Mouse (Mus musculus) 3134 (cell line): Measurements from ENCODE around the gene Mfap1a.
A peak's percentile ranks its signal among the peaks of the same experiment; 100 is the strongest.
"Not testable (repeated sequence)": the region's sequence is repeated elsewhere in the genome, so short reads cannot be mapped to it uniquely, and the experiment has no call there.

Source experiments
- DNase-seq: peaks from one replicate; pipeline ENCODE4 v3.0.0-alpha.2; 2011; ENCODE audit warnings: low spot score; ENCODE audit not compliant: insufficient read length; ENCODE audit errors: extremely low read depth

Gene Mfap1a

DNA sequence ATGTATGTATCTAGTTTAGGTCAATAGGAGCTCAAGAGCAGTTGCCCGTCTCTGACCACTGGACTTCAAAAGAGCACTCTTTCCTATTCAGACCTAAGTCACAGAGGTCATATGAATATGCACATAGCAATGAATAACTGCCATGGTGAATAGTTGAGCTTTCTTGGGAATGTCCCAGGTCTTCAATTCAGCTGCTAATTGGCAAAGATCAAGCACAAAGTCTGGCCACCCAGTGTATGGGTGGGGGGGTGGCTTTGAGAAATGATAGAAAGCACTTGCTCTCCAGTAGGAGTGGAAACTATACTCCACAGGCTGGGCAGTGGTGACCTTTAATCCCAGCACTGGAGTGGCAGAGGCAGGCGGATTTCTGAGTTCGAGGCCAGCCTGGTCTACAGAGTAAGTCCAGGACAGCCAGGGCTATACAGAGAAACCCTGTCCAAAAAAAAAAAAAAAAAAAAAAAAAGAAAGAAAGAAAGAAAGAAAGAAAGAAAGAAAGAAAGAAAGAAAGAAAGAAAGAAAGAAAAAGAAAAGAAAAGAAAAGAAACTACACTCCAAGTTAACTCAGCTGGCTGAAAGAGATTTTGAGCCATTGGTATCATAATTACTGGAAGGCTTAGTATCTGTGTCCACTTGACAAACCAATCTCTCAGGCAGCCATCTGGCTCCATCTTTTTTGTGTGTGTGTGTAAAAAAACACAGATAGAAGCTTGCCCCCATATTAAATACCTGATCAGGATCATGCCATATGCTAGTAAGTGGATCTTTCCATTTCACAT is 28.8 kb downstream of the Mfap1a start:
- no peak for DNase-seq

- DNase-seq, result not testable (repeated sequence)
Measured at GRCm38 (mm10) chr2:121475306-121475705, 31.2 kb downstream of the Mfap1a start.

DNA sequence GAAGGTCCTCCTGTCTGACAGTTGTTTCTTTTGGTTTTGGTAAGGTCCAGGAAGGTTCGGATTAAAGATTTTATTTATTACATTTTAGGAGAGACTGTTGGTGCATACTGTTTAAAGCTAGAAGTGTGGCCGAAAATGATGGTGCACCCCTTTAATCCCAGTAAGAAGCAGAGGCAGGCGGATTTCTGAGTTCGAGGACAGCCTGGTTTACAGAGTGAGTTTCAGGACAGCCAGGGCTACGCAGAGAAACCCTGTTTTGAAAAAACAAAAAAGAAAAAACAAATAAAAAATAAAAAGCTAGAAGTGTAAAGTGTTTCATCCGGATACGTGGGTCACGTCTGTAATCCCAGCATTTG is 32.3 kb downstream of the Mfap1a start:
- no peak for DNase-seq

DNA sequence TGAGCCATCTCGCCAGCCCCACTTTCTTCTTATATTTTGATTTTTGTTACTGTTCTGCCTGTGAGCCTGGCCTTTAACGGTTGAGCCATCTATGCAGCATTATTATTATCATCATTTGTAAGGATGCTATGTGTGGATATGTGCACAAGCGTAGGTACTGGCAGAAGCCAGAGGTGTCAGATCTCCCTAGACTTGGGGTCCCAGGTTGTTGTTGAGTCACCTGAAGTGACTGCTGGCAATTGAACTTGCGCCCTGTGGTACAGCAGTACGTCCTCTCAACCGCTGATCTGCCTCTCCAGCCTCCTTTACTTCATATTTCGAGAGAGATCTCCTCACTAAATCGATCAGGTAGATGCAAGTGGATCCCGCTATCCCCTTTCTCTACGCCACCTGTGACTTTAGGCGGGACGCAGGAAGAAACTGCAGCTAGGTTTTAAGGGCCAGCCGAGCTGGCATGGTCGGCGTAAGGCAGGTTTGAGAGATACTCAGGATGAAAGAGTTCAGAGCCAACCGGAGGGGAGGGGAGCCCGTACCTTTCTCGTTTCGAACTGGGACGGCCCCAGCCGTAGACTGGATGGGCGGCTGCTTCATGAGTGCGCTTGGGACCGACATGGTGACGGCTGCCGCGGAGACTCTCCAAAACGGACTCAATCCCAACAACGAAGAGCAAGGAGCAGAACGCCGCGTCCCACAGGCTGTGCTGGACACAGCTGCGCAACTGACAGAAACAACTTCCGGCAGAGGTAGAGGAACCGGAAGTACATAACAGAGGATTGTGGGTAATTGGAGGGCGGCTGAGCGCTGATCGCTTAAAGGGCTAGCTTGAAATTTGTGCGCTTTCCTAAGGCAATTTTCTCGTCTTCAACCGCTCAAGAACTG is 32.9 kb downstream of the Mfap1a start, which contains the start of gene Mfap1b:
TSS of gene Mfap1b (minus strand) at position 767 of the 879 bp plus-strand sequence.
- DNase-seq, result peak; percentile 74

DNA sequence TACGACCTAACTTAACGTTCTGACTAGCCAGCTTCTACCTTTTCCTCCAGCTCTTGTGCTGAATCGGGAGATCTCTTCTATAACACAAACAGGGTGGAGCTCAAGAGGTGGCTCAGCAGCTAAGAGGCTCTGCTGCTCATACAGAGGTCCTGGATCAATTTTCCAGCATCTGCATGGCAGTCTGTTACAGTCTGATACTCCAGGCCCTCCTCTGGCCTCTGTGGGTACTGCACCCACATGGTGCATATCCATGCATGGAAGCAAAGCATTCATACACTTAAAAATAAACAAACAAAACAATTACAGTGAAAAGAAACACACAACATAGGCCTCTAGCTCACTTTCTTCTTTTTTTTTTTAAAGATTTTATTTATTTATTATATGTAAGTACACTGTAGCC is 33.7 kb downstream of the Mfap1a start:
- not testable (repeated sequence) for DNase-seq

GRCm38 (mm10) chr2:121468982-121469381 is 37.5 kb downstream of the Mfap1a start:
- DNase-seq, result not testable (repeated sequence)

GRCm38 (mm10) chr2:121460071-121460470 is 46.4 kb downstream of the Mfap1a start:
- no peak for DNase-seq

GRCm38 (mm10) chr2:121456692-121457642 is 49.5 kb downstream of the Mfap1a start, which contains the start of gene Serinc4:
Gene Serinc4 (minus strand): TSS chr2:121456781.
- DNase-seq, result peak; percentile 84

DNA sequence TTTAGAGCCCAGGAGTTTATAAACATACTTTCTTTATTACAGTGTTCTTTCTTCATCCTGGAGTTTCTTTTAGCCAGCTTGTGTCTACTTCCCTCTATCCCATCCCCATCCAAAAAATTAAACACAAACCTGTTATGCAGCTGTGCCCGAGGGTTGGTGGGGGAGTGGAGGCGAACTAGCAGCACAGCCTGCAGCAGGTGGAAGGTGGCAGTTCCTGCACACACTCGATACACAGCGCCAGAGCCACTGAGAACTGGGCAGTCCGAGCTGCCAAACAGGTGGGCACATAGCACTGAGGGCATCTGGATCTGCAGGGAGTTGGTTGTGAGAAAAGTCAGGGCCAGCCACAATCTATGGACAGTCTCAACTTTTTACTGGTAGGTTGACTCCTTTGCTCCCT is 50.9 kb downstream of the Mfap1a start:
- no peak for DNase-seq

- DNase-seq, result no peak
Measured at GRCm38 (mm10) chr2:121453917-121454316, 52.5 kb downstream of the Mfap1a start.

GRCm38 (mm10) chr2:121452990-121453389 is 53.5 kb downstream of the Mfap1a start, which contains the start of gene Hypk:
Gene Hypk (plus strand): TSS chr2:121453290.
- DNase-seq, result no peak

GRCm38 (mm10) chr2:121452361-121452760 is 54.1 kb downstream of the Mfap1a start:
- DNase-seq, result no peak

GRCm38 (mm10) chr2:121450093-121450492 is 56.4 kb downstream of the Mfap1a start:
- DNase-seq, result peak; percentile 30

DNA sequence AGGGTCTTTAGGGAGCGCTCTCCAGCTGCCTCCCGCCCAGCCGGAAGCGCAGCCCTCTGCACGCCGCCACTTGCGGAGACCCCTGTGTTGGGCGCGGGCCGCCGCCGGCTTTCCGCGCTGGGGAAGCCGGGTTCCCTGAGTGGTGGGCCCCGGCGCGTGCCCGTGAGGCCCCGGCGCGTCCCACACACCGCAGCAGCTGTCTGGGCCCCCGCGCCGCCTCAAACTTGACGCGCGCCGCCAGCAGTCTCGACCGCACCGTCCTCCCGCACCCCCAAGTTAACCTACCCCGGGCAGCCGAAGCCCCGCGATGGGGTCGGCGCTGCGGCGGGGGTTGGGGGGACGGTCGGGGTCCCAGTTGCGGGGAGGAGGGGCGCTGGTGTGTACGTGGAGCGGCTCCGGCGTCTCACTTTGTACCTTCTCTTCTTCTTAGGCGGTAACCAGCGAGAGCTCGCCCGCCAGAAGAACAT is 56.9 kb downstream of the Mfap1a start:
- no peak for DNase-seq

DNA sequence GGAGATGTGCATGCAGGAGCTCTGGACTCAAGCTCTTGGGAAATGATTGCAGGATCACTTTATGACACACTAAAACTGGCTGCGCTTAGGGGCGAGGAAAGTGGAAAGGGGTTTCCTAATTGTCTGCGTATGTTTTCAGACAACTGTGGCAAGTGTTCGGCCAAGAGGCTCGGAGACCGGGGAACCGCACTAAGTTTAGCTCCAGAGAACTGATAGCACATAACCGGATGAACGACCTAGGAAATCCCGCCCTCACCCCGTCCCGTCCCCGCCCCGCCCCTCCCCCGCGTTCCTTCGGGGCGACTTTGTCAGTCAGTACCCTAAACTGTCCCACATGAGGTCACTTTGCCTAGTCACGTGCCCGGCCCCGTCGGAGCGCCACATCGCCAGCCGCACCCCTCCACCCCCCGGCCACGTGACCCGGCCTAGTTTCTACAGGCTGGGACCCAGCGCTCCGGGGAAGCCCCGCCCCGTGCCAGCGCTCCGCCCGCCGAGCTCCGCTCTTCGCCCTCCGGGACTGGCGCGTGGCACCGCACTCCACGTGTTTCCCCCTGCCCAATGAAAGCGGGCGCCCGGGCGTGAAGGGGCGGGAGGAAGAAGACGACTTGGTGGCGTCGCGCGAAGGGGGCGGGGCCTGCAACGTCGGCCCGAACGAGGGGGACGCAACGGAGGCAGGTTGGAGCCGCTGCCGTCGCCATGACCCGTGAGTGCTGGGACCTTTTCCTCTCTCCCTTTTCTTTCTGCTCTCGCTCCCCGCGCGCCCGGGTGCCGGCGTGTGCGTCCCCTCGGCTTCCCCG is 57.5 kb downstream of the Mfap1a start, which contains the start of gene Serf2:
TSS of gene Serf2 (plus strand) at position 457 of the 797 bp plus-strand sequence.
- DNase-seq, result peak; percentile 100

GRCm38 (mm10) chr2:121448136-121448535 is 58.3 kb downstream of the Mfap1a start:
- peak; percentile 37 for DNase-seq

- DNase-seq, result no peak
Measured at GRCm38 (mm10) chr2:121447006-121447405, 59.5 kb downstream of the Mfap1a start.

GRCm38 (mm10) chr2:121446506-121446905 is 60.0 kb downstream of the Mfap1a start:
- DNase-seq, result no peak

- DNase-seq, result no peak
Measured at GRCm38 (mm10) chr2:121445117-121445516, 61.3 kb downstream of the Mfap1a start.
